Mouse (Mus musculus) embryonic fibroblast, embryonic 13.5 days (primary cell): ENCODE data around the gene Ctdsp1. TPM values are rescaled to one million over a fixed set of nuclear protein-coding genes. Genes with fewer than 3 reads are reported as not detected.
"Not testable (repeated sequence)": the region's sequence is repeated elsewhere in the genome, so short reads cannot be mapped to it uniquely, and the experiment has no call there.

Experiments used
- H3K27ac ChIP-seq: 2 replicates; pipeline ENCODE4 v1.5.1; 2012; ENCODE audit warnings: low read length, control low read depth, inconsistent platforms; ENCODE audit not compliant: insufficient read depth
- H3K4me1 ChIP-seq: 2 replicates; pipeline ENCODE4 v1.6.1; 2011; ENCODE audit warnings: low read length; ENCODE audit not compliant: control insufficient read depth, insufficient read depth
- H3K4me3 ChIP-seq: 2 replicates; pipeline ENCODE4 v1.5.1; 2011; ENCODE audit warnings: mild to moderate bottlenecking, control low read depth, low read length; ENCODE audit not compliant: insufficient read depth
- CTCF ChIP-seq: IDR thresholded peaks from 2 replicates; pipeline ENCODE4 v1.5.1; 2011; ENCODE audit warnings: mild to moderate bottlenecking, control low read depth, low read length, moderate library complexity, borderline replicate concordance; ENCODE audit not compliant: insufficient read depth
- POLR2A ChIP-seq: IDR thresholded peaks from 2 replicates; pipeline ENCODE4 v1.6.1; 2011; ENCODE audit warnings: low read depth, mild to moderate bottlenecking, control low read depth, low read length, moderate library complexity
- polyA plus RNA-seq: library from polyadenylated mRNA; stranded (reverse); fragments of >200 nt; gene quantifications from 2 replicates; pipeline ENCODE4 v1.2.4, GENCODE M21; 2011; ENCODE audit warnings: low read depth; ENCODE audit not compliant: missing spikeins, insufficient read length

The Ctdsp1 gene
- polyA plus RNA-seq, 1 experiment, result 78.6 TPM

DNA sequence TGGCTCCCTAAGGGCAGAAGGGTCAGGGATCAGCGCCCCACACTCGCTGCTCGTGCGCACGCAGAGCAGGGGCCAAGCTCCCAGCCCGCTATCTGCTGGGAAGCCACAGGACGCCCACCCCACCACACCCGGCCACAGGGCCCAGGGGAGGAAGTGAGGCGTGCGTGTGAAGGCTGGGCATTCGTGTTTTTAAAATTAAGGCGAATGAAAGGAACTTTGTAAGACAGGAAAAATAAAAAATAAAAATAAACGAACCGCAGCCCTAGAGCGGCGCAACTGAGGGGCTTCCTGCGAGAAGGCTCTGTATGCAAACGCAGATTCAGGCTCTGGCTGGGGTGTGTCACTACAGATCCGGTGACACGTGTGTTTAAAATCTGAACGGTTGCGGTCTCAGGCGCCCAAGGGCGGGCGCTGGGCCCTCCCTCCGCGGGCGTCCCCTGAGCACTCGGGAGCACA lies 1.4 kb upstream of the Ctdsp1 start:
- Histone ChIP-seq H3K4me1 (0 out of 2 replicates have a peak, but pooled peaks cover 3% of the 10 kb centered on the region), H3K4me3 (no peak overlapping the region), H3K27ac (peak overlapping the region; percentile 49)
- no peak for TF ChIP-seq CTCF
- peak; percentile 53; the same call in 1 of the 2 replicates for TF ChIP-seq POLR2A

DNA sequence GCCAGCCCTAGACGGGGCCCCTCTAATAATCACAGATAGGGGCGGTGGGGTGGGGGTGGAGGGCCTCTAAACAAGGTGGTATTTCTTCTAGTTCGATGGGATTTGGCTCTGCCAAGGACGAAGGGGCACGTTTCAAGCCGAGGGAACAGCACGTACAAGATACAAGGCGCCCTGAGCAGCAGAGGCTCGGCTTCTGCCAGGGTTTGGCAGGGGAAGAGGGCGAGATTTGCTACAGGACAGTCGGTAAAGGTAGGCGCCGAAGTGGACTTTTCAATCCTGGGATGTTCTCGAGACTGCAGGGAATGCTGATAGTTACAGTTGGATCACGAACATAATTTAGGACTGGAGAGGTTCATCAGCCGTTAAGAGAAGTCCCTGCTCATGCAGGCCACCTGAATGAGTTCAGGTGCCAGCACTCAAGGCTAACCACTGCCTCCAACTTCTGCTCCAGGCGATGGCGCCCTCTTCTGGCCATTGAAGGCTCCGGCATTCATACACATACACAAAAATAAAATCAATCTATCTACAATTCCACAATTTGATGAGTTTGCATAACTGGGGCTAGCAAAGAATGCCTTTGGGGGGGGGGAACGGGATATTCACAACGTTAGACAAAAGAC lies 912 bp upstream of the Ctdsp1 start:
- H3K27ac ChIP-seq, result peak overlapping the region; percentile 70
- peak overlapping the region; percentile 12; the same call in 1 of the 2 replicates for H3K4me3 ChIP-seq
- H3K4me1 ChIP-seq, result 0 out of 2 replicates have a peak, but pooled peaks cover 3% of the 10 kb centered on the region
- peak; percentile 63; the same call in 1 of the 2 replicates for TF ChIP-seq CTCF
- no peak for TF ChIP-seq POLR2A

GRCm38 (mm10) chr1:74391844-74392441 lies 634 bp downstream of the Ctdsp1 start:
- TF ChIP-seq POLR2A (0 out of 2 replicates have a peak, but pooled peaks have one; percentile 45), CTCF (no peak)
- Histone ChIP-seq H3K27ac (peak overlapping the region; percentile 83), H3K4me3 (peak overlapping the region; percentile 67), H3K4me1 (0 out of 2 replicates have a peak, but pooled peaks cover 3% of the 10 kb centered on the region)

- H3K4me3 ChIP-seq, result peak overlapping the region; percentile 67
- H3K4me1 ChIP-seq, result 0 out of 2 replicates have a peak, but pooled peaks cover 3% of the 10 kb centered on the region
- H3K27ac ChIP-seq, result peak overlapping the region; percentile 83
- TF ChIP-seq CTCF (no peak), POLR2A (no peak)
These were observed 1.2 kb downstream of the Ctdsp1 start for GRCm38 (mm10) chr1:74392446-74392994.

DNA sequence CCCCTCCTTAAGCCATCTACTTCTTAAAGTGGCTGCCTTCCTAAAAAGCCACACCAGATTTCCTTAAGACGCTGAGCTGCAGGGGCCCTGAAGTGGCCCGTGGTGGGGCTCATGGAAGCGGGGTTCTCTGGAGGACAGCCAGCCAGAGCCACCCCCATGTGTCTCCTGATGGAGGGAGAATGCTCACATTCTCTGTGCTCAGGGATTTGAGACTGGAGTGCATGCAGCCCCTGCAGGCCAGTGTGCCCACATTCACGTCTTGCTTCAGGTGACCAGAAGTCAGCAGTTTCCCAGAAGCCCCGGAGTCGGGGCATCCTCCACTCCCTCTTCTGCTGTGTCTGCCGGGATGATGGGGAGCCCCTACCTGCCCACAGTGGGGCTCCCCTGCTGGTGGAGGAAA lies 1.7 kb downstream of the Ctdsp1 start:
- Histone ChIP-seq H3K4me1 (0 out of 2 replicates have a peak, but pooled peaks cover 3% of the 10 kb centered on the region), H3K27ac (0 out of 2 replicates have a peak overlapping the region, but pooled peaks have one; percentile 23), H3K4me3 (peak overlapping the region; percentile 67)
- no peak for TF ChIP-seq POLR2A
- TF ChIP-seq CTCF, result no peak

DNA sequence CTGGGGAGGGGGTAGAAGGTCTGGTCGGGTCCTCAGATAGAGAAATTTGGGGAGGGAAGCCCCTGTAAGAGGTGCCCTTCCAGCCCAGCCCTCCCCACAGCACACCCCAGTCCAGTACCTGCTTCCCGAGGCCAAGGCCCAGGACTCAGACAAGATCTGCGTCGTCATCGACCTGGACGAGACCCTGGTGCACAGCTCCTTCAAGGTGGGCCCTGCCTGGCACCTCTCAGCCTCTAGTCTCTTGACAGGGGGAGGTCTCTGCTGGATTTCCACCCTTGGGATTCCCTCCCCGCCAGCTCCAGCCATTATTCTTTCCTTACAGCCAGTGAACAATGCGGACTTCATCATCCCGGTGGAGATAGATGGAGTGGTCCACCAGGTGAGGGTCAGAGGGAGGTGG lies 2.4 kb downstream of the Ctdsp1 start:
- no peak overlapping the region for H3K27ac ChIP-seq
- no peak overlapping the region for H3K4me3 ChIP-seq
- 0 out of 2 replicates have a peak, but pooled peaks cover 3% of the 10 kb centered on the region for H3K4me1 ChIP-seq
- TF ChIP-seq POLR2A, result no peak
- TF ChIP-seq CTCF, result no peak

- Histone ChIP-seq H3K4me1 (0 out of 2 replicates have a peak, but pooled peaks cover 3% of the 10 kb centered on the region), H3K4me3 (no peak overlapping the region), H3K27ac (no peak overlapping the region)
- TF ChIP-seq POLR2A (no peak), CTCF (no peak)
These were observed 3.0 kb downstream of the Ctdsp1 start for GRCm38 (mm10) chr1:74394311-74394710.

DNA sequence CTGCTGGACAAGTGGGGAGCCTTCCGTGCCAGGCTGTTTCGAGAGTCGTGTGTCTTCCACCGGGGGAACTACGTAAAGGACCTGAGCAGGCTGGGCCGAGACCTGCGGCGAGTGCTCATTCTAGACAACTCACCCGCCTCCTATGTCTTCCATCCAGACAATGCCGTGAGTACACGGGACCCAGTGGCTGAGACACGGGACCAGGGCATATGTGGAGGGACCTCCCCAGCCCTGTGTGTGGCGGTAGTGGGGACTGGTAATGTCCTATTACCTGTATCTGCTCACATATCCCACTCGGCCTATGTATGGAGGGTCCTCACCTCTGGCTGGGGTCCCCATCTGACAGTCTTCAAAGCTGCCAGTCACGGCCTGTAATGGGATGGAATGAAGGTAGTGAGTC lies 3.5 kb downstream of the Ctdsp1 start:
- TF ChIP-seq POLR2A, result no peak
- no peak for TF ChIP-seq CTCF
- Histone ChIP-seq H3K4me1 (0 out of 2 replicates have a peak, but pooled peaks cover 3% of the 10 kb centered on the region), H3K4me3 (no peak overlapping the region), H3K27ac (no peak overlapping the region)

DNA sequence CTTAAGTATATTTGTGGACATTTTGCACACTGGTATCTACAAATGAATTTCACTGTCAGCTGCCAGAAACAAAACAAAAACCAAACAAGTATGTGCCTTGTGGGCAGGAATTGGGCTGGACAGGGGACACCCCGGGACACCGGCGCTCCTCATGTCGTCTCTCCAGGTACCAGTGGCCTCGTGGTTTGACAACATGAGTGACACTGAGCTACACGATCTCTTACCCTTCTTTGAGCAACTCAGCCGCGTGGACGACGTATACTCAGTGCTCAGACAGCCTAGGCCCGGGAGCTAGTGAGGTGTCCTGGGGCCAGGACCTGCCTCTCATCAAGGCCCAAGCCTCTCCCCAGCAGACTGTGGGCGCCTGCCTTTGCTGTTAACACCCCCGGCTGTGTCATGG lies 4.0 kb downstream of the Ctdsp1 start:
- TF ChIP-seq POLR2A (no peak), CTCF (no peak)
- no peak overlapping the region for H3K4me3 ChIP-seq
- H3K4me1 ChIP-seq, result 0 out of 2 replicates have a peak, but pooled peaks cover 3% of the 10 kb centered on the region
- no peak overlapping the region for H3K27ac ChIP-seq

DNA sequence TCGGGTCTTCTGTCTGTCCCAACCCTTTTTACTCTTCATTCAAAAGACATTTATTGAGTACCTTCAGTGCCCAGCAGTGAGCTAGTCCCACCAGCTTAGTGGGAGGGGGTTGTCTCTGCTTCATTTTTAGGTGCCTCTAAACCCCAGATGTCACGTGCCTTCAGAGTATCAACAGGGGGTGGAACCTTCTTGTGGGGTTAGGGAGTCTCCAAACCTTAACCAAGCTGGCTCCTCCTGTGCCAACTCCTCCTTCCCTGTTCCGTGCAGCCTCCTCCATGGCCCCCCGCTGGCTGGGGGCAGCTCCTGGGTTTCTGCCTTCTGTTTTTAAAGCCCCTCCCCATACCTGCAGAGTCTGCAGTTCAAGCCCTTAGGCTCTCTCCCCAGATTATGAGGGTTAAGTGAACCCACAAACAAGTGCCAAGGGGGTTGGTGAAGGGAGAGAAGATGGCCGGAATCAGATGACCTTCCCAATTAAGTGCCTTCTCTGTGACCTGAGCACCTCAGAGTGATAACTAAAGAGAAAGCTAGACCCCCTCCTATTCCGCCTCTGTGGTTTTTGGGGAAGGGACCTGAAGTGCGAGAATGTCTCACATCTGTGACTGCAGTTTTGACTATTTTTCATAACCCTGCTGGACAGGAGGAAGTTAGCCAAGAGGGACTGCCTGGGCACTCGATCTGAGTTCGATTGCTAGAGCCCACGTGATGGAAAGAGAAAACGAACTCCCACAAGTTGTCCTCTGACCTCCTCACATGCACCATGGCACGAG lies 5.3 kb downstream of the Ctdsp1 start:
- H3K27ac ChIP-seq, result peak overlapping the region; percentile 77
- not testable (repeated sequence) for H3K4me3 ChIP-seq, H3K4me1 ChIP-seq
- TF ChIP-seq POLR2A, result 0 out of 2 replicates have a peak, but pooled peaks have one; percentile 5
